Mouse (Mus musculus) thymus, postnatal 36 days (tissue): ENCODE data around the gene Atp6ap2.
A peak's percentile ranks its signal among the peaks of the same experiment; 100 is the strongest.
"Not testable (repeated sequence)": the region's sequence is repeated elsewhere in the genome, so short reads cannot be mapped to it uniquely, and the experiment has no call there.

Source experiments
- DNase-seq, 2 experiments: peaks; one replicate each; pipeline ENCODE4 v3.0.0; 2022; ENCODE audit warnings: mixed read lengths in 2 of 2

Gene Atp6ap2

DNA sequence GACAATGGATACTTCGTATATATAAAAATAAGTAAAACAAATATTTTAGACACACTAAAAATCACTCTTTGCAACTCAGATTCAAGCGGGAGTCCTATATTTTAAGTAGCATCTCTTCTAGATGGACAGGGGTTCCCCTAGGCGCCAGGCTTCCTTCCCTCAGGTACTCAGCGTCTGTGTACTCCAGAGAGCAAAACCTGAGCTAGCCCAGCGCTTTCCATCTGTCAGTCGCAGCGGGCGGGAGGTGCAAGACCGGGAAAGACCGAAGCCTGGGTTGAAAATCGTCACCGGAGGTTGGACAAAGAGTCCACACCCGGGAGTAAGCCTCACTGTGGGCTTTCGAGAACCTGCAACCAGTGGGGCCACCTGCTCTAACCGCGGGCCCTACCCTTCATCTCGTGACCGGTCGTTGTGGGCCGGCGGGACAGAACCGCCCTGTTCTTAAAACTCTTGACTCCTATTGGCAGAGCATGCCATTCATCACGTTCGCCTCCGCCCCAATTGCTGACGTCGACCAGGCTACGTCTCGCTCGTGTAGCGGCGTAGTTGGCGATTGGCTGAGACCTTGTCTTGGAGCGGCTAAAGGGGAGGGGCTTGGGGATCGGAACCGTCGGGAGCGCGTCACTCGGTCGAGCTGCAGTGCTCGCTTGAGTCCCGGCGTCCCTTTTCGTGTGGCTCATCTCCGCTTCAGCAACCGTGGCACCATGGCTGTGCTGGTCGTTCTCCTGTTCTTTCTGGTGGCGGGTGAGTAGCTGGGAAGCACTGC, at the start of gene Atp6ap2:
Gene Atp6ap2 (plus strand): TSS at position 610 of the 766 bp plus-strand sequence.
- DNase-seq: peak; percentile 87 to 94

- DNase-seq: no peak
Observed at GRCm38 (mm10) chrX:12544417-12544816, 43.2 kb upstream of the Atp6ap2 start.

DNA sequence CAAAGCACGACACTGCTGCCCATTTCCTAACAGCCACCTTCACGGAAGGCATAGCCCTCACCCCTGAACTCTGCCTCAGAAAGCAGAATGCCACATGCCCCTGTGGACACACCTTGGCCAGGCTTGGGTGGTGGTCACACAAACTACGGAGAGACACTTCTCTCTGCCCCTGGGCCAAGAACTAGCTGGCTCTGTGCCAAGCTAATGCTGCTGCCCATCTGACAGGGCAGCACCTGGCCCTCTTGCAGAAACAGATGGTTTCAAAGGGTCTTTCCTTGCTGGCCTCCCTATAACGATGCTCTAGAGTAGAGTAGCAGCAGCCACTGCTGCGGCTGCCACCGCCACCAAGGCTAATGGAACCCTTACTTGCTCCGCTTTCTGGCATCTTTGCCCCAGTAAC, 30.5 kb upstream of the Atp6ap2 start:
- no peak for DNase-seq

GRCm38 (mm10) chrX:12571407-12571806, 16.2 kb upstream of the Atp6ap2 start:
- no peak for DNase-seq

DNA sequence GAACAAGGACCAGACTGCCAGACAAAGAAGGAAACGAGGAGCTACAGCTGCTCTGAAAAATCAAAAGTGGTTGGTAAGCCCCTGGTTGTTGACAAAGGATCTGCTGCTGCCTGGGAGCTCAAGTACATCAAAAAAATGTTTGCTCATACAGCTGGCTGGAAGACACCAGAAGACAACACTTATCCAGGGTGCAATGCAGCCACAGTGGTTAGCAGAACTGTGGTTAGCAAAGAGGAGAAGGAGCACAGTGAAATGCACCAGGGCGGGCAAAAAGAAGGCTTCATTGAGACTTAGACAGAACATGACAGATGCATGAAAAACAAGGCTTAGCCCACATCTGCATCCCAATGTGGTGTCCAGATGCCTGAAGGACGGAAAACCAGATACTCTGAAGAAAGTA, 9.7 kb upstream of the Atp6ap2 start:
- peak; percentile 33 to 57 for DNase-seq

DNA sequence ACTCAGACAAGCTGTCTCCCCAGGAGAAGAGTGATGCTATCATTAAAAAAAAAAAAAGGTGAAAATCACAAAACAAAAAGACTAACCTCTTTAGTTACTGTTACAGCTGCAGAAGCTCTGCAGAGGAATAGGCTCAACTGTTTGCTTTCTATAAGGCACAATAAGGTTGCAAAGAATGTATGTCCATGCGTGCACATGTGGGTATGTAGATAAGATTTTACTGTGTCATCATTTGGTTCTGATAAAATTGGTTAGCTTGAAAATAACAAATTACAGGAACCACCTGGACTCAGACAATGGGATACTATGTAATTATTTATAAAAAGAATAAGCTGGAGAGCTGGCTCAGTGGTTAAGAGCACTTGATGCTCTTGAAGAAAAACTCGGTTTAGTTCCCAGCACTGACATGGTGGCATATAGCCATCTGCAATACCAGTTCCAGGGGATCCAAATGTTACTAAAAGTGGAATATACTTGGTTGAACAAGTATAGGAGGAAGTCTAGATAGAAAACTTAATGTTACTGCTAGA, 9.2 kb upstream of the Atp6ap2 start:
- DNase-seq: no peak

- DNase-seq: no peak
Observed at GRCm38 (mm10) chrX:12583261-12583660, 4.3 kb upstream of the Atp6ap2 start.

GRCm38 (mm10) chrX:12587958-12588355, 356 bp downstream of the Atp6ap2 start:
- no peak for DNase-seq

- no peak for DNase-seq
Observed at GRCm38 (mm10) chrX:12591401-12591943, 3.9 kb downstream of the Atp6ap2 start.

- DNase-seq: no peak
Observed at GRCm38 (mm10) chrX:12592011-12592410, 4.4 kb downstream of the Atp6ap2 start.

GRCm38 (mm10) chrX:12593824-12594223, 6.2 kb downstream of the Atp6ap2 start:
- no peak for DNase-seq

DNA sequence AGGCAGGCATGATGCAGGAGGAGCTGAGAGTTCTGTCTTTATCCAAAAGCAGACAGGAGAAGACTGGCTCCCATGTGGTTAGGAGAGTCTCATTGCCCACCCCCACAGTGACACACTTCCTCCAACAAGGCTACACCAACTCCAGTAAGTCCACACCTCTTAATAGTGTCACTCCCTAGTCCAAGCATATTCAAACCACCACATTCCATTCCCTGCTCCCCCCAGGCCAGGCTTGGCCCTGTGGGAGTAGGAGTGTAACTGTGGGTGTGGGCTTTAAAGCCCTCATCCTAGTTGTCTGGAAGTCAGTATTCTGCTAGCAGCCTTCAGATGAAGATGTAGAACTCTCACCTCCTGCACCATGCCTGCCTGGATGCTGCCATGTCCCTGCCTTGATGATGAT, 22.9 kb downstream of the Atp6ap2 start:
- not testable (repeated sequence) for DNase-seq

DNA sequence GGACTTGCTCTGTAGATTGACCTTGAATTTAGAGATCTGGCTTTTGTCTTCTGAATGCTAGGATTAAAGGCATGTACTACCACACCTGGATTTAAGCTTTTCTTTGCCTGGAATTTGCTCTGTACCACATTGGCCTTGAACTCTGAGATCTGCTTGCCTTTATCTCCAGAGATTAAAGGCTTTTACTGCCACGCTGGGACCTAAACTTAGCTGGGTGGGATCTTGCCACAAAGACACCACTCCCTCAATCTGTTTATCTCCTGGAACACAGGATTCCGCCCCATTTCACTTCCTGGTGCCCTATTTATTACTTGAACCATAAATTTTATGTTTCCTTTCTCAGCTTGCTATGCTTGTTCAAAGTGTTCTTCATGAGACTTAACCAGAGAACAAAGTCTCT, 23.6 kb downstream of the Atp6ap2 start:
- DNase-seq: no peak

GRCm38 (mm10) chrX:12612360-12612759, 24.8 kb downstream of the Atp6ap2 start:
- not testable (repeated sequence) for DNase-seq

- DNase-seq: no peak
Observed at GRCm38 (mm10) chrX:12625131-12625530, 37.5 kb downstream of the Atp6ap2 start.

DNA sequence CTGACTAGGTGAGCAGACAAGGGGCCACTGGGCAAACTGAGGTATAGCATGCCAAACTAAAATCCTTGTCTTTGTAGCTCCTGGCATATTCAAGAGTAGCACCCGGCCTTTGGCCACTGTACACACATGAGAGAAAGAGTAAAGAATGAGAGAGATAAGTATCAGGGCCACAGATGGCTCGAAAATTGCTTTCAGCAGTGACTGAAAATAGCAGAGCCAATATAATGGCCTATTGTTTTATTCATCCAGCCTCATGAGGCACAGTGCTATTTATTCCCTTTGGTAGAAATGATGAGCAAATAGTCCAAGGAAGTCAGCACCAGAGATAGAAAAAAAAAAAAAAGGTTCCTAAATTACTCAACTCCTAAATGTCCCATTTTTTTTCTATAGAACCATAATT, 57.4 kb downstream of the Atp6ap2 start:
- DNase-seq: no peak

- no peak for DNase-seq
Observed at GRCm38 (mm10) chrX:12645531-12646304, 58.1 kb downstream of the Atp6ap2 start.

GRCm38 (mm10) chrX:12651906-12652305, 64.3 kb downstream of the Atp6ap2 start:
- no peak for DNase-seq

GRCm38 (mm10) chrX:12653879-12654278, 66.3 kb downstream of the Atp6ap2 start:
- no peak for DNase-seq
